Mouse (Mus musculus) MN1 (cell line): Measurements from ENCODE around the gene Magohb.

Experiments used
- DNase-seq: peaks from one replicate; pipeline ENCODE4 v3.0.0-alpha.2; 2016; ENCODE audit warnings: low spot score

Gene Magohb

GRCm38 (mm10) chr6:131262009-131262408, 31.0 kb downstream of the Magohb start:
- no peak for DNase-seq

- no peak for DNase-seq
Measured at GRCm38 (mm10) chr6:131247206-131247605, 45.8 kb downstream of the Magohb start, which contains the start of gene Klra2. Gene Klra2, minus strand, starts transcription at chr6:131247362.

- no peak for DNase-seq
Measured at GRCm38 (mm10) chr6:131245081-131245480, 48.0 kb downstream of the Magohb start.
